Mouse (Mus musculus) liver, postnatal 0 days (tissue): Measurements from ENCODE around the gene Myocd.

Experiments used
- CTCF ChIP-seq: sonication (generic); IDR thresholded peaks from 2 replicates; pipeline ENCODE4 v1.5.1; 2016; ENCODE audit warnings: antibody characterized with exemption, low read depth
- EP300 ChIP-seq: IDR thresholded peaks from 2 replicates; pipeline ENCODE4 v1.6.1; 2016; ENCODE audit warnings: antibody characterized with exemption, low read depth, mild to moderate bottlenecking

GRCm38 (mm10) chr11:65271000-65271399 lies 1.2 kb upstream of the Myocd start:
- no peak for TF ChIP-seq EP300
- no peak for TF ChIP-seq CTCF
